Mouse (Mus musculus) hindbrain, embryonic 12.5 days (tissue): ENCODE data around the gene Itgae. TPM values are rescaled to one million over a fixed set of nuclear protein-coding genes. Genes with fewer than 3 reads are reported as not detected.

Experiments used
- ATAC-seq: fragments of 200-750 bp; cut with Nextera tagmentation; 2 replicates; pipeline ENCODE4 v1.8.0; 2017; ENCODE audit warnings: moderate TSS enrichment; ENCODE audit not compliant: low FRiP score
- H3K27ac ChIP-seq: fragments of 300-500 bp; sonication (generic); 2 replicates; pipeline ENCODE4 v1.5.1; 2016; ENCODE audit warnings: mild to moderate bottlenecking
- H3K27me3 ChIP-seq: fragments of 300-500 bp; sonication (generic); 2 replicates; pipeline ENCODE4 v1.6.1; 2016; ENCODE audit warnings: mild to moderate bottlenecking
- H3K36me3 ChIP-seq: fragments of 300-500 bp; sonication (generic); 2 replicates; pipeline ENCODE4 v1.6.1; 2016; ENCODE audit warnings: mild to moderate bottlenecking
- H3K4me1 ChIP-seq: fragments of 300-500 bp; sonication (generic); 2 replicates; pipeline ENCODE4 v1.6.1; 2016
- H3K4me2 ChIP-seq: fragments of 300-500 bp; sonication (generic); replicated peaks from 2 replicates; pipeline ENCODE4 v1.6.1; 2016; ENCODE audit warnings: mild to moderate bottlenecking
- H3K4me3 ChIP-seq: fragments of 300-500 bp; sonication (generic); 2 replicates; pipeline ENCODE4 v1.5.1; 2016; ENCODE audit warnings: mild to moderate bottlenecking
- H3K9ac ChIP-seq: fragments of 300-500 bp; sonication (generic); 2 replicates; pipeline ENCODE4 v1.6.1; 2016; ENCODE audit warnings: mild to moderate bottlenecking, moderate library complexity
- H3K9me3 ChIP-seq: fragments of 300-500 bp; sonication (generic); replicated peaks from 2 replicates; pipeline ENCODE4 v1.6.1; 2016; ENCODE audit warnings: mild to moderate bottlenecking
- WGBS: fragments of 180-500 bp; shearing (Covaris S2); methylation state at CpG from one replicate; pipeline ENCODE4 v1.1.7; 2016; 5-methylcytosine and 5-hydroxymethylcytosine counted together
- polyA plus RNA-seq: library from polyadenylated mRNA; unstranded; fragments of >200 nt; fragmentation: Nextera tagmentation; extraction: Ambion mirVana; gene quantifications from 2 replicates; pipeline ENCODE4 v1.2.1, GENCODE M21; 2016

Itgae gene
- polyA plus RNA-seq, 1 experiment from 2014 or later = 0.35 TPM

GRCm38 (mm10) chr11:73161616-73162015 lies 71.2 kb downstream of the Itgae start:
- H3K4me3 ChIP-seq = no peak overlapping the region
- peaks cover 32% of the 10 kb centered on the region for H3K27me3 ChIP-seq
- H3K36me3 ChIP-seq = no peaks in the 10 kb centered on the region
- H3K4me2 ChIP-seq = no peak overlapping the region
- H3K9me3 ChIP-seq = no peaks in the 10 kb centered on the region
- 85% methylated on average over 4 of the region's 4 CpGs for WGBS
- ATAC-seq = no peak
- H3K9ac ChIP-seq = no peak overlapping the region
- no peak overlapping the region for H3K27ac ChIP-seq
- peaks cover 11% of the 10 kb centered on the region for H3K4me1 ChIP-seq

GRCm38 (mm10) chr11:73162284-73162683 lies 71.9 kb downstream of the Itgae start:
- no peak overlapping the region for H3K9ac ChIP-seq
- no peaks in the 10 kb centered on the region for H3K36me3 ChIP-seq
- no peaks in the 10 kb centered on the region for H3K9me3 ChIP-seq
- H3K4me3 ChIP-seq = no peak overlapping the region
- peaks cover 32% of the 10 kb centered on the region for H3K27me3 ChIP-seq
- WGBS = 73% methylated on average over 5 of the region's 5 CpGs
- no peak overlapping the region for H3K27ac ChIP-seq
- H3K4me1 ChIP-seq = peaks cover 11% of the 10 kb centered on the region
- ATAC-seq = no peak
- no peak overlapping the region for H3K4me2 ChIP-seq

- H3K4me2 ChIP-seq = no peak overlapping the region
- no peaks in the 10 kb centered on the region for H3K9me3 ChIP-seq
- H3K36me3 ChIP-seq = peaks cover 11% of the 10 kb centered on the region
- no peaks in the 10 kb centered on the region for H3K27me3 ChIP-seq
- ATAC-seq = no peak
- WGBS = 81% methylated on average over 8 of the region's 8 CpGs
- no peak overlapping the region for H3K9ac ChIP-seq
- no peak overlapping the region for H3K27ac ChIP-seq
- no peaks in the 10 kb centered on the region for H3K4me1 ChIP-seq
- no peak overlapping the region for H3K4me3 ChIP-seq
Measured at GRCm38 (mm10) chr11:73168071-73168470, 77.7 kb downstream of the Itgae start.

- Histone ChIP-seq H3K9ac (no peak overlapping the region), H3K27me3 (no peaks in the 10 kb centered on the region)
- WGBS = 87% methylated on average over 6 of the region's 6 CpGs
Measured at GRCm38 (mm10) chr11:73168576-73168975, 78.2 kb downstream of the Itgae start.

GRCm38 (mm10) chr11:73169231-73169630 lies 78.8 kb downstream of the Itgae start:
- H3K9me3 ChIP-seq = no peaks in the 10 kb centered on the region
- no peak overlapping the region for H3K4me3 ChIP-seq
- no peaks in the 10 kb centered on the region for H3K27me3 ChIP-seq
- H3K9ac ChIP-seq = no peak overlapping the region
- WGBS = 38% methylated on average over 4 of the region's 4 CpGs
- H3K36me3 ChIP-seq = peaks cover 13% of the 10 kb centered on the region
- H3K4me2 ChIP-seq = no peak overlapping the region
- no peaks in the 10 kb centered on the region for H3K4me1 ChIP-seq
- no peak for ATAC-seq
- H3K27ac ChIP-seq = no peak overlapping the region

More at GRCm38 (mm10) chr11:73168576-73168975, 78.2 kb downstream of the Itgae start:
- Histone ChIP-seq H3K4me2 (no peak overlapping the region), H3K4me1 (no peaks in the 10 kb centered on the region), H3K27ac (no peak overlapping the region), H3K4me3 (no peak overlapping the region), H3K9me3 (no peaks in the 10 kb centered on the region), H3K36me3 (peaks cover 11% of the 10 kb centered on the region)
- ATAC-seq = no peak

GRCm38 (mm10) chr11:73172186-73172585 lies 81.8 kb downstream of the Itgae start:
- Histone ChIP-seq H3K4me3 (no peak overlapping the region), H3K4me2 (no peak overlapping the region), H3K9me3 (no peaks in the 10 kb centered on the region), H3K4me1 (peaks cover 16% of the 10 kb centered on the region), H3K27ac (no peak overlapping the region), H3K9ac (no peak overlapping the region), H3K27me3 (no peaks in the 10 kb centered on the region), H3K36me3 (peaks cover 19% of the 10 kb centered on the region)
- no peak for ATAC-seq
- 69% methylated on average over 5 of the region's 5 CpGs for WGBS

- Histone ChIP-seq H3K4me1 (peaks cover 32% of the 10 kb centered on the region), H3K9ac (no peak overlapping the region), H3K4me3 (peak overlapping the region; percentile 65), H3K27ac (no peak overlapping the region), H3K4me2 (peak overlapping the region; percentile 68), H3K36me3 (peaks cover 24% of the 10 kb centered on the region), H3K9me3 (no peaks in the 10 kb centered on the region), H3K27me3 (no peaks in the 10 kb centered on the region)
- WGBS = 45% methylated on average over 8 of the region's 8 CpGs
- ATAC-seq = no peak
Measured at GRCm38 (mm10) chr11:73175612-73176011, 85.2 kb downstream of the Itgae start.

GRCm38 (mm10) chr11:73176186-73176585 lies 85.8 kb downstream of the Itgae start:
- 2% methylated on average over 15 of the region's 15 CpGs for WGBS
- H3K27me3 ChIP-seq = no peaks in the 10 kb centered on the region
- no peak for ATAC-seq
- peak overlapping the region; percentile 68 for H3K4me2 ChIP-seq
- H3K9ac ChIP-seq = peak overlapping the region; percentile 77
- H3K36me3 ChIP-seq = peaks cover 27% of the 10 kb centered on the region
- H3K9me3 ChIP-seq = no peaks in the 10 kb centered on the region
- peak overlapping the region; percentile 65 for H3K4me3 ChIP-seq
- H3K27ac ChIP-seq = peak overlapping the region; percentile 86
- H3K4me1 ChIP-seq = peaks cover 32% of the 10 kb centered on the region

- Histone ChIP-seq H3K9me3 (no peaks in the 10 kb centered on the region), H3K4me2 (peak within 1 kb of the TSS; percentile 68), H3K36me3 (peaks cover 20% of the 10 kb centered on the region), H3K27ac (peak within 1 kb of the TSS; percentile 91), H3K27me3 (no peaks in the 10 kb centered on the region), H3K4me3 (peak within 1 kb of the TSS; percentile 65), H3K9ac (peak within 1 kb of the TSS; percentile 84), H3K4me1 (peaks cover 32% of the 10 kb centered on the region)
- under 1% methylated on average over 81 of the region's 81 CpGs for WGBS
- ATAC-seq = peak; percentile 98
Measured at GRCm38 (mm10) chr11:73176608-73177508, 86.5 kb downstream of the Itgae start, which contains the start of the genes Emc6 and Tax1bp3. Emc6 (minus strand) TSS chr11:73177037. Tax1bp3 (plus strand) TSS chr11:73177083.

- peak overlapping the region; percentile 84 for H3K9ac ChIP-seq
- ATAC-seq = peak; percentile 61
- peak overlapping the region; percentile 65 for H3K4me3 ChIP-seq
- H3K27me3 ChIP-seq = no peaks in the 10 kb centered on the region
- peaks cover 22% of the 10 kb centered on the region for H3K36me3 ChIP-seq
- H3K27ac ChIP-seq = peak overlapping the region; percentile 91
- peak overlapping the region; percentile 68 for H3K4me2 ChIP-seq
- peaks cover 32% of the 10 kb centered on the region for H3K4me1 ChIP-seq
- no peaks in the 10 kb centered on the region for H3K9me3 ChIP-seq
- WGBS = 1% methylated on average over 28 of the region's 28 CpGs
Measured at GRCm38 (mm10) chr11:73177509-73177875, 87.1 kb downstream of the Itgae start.

GRCm38 (mm10) chr11:73177895-73178294 lies 87.5 kb downstream of the Itgae start:
- no peaks in the 10 kb centered on the region for H3K9me3 ChIP-seq
- ATAC-seq = no peak
- H3K27me3 ChIP-seq = no peaks in the 10 kb centered on the region
- peak overlapping the region; percentile 68 for H3K4me2 ChIP-seq
- 0% methylated on average over 2 of the region's 2 CpGs for WGBS
- peaks cover 24% of the 10 kb centered on the region for H3K36me3 ChIP-seq
- H3K4me1 ChIP-seq = peaks cover 32% of the 10 kb centered on the region
- peak overlapping the region; percentile 91 for H3K27ac ChIP-seq
- H3K4me3 ChIP-seq = peak overlapping the region; percentile 65
- H3K9ac ChIP-seq = peak overlapping the region; percentile 84

- H3K27me3 ChIP-seq = no peaks in the 10 kb centered on the region
- H3K36me3 ChIP-seq = peaks cover 72% of the 10 kb centered on the region
- no peak for ATAC-seq
- WGBS = 93% methylated on average over 10 of the region's 10 CpGs
- no peaks in the 10 kb centered on the region for H3K4me1 ChIP-seq
- no peak overlapping the region for H3K27ac ChIP-seq
- H3K9me3 ChIP-seq = no peaks in the 10 kb centered on the region
- H3K9ac ChIP-seq = no peak overlapping the region
- no peak overlapping the region for H3K4me2 ChIP-seq
- no peak overlapping the region for H3K4me3 ChIP-seq
Measured at GRCm38 (mm10) chr11:73185872-73186615, 95.7 kb downstream of the Itgae start.
